Mouse (Mus musculus) limb, embryonic 14.5 days (tissue): ENCODE measurements at regions not wholly inside any gene's neighbourhood (a gene's known extent, or its start where the extent isn't known, plus 50 kb on each side); places are given as distances from the start of the nearest gene placed in this dataset.

Source experiments
- ATAC-seq: fragments of 200-750 bp; cut with Nextera tagmentation; 2 replicates; pipeline ENCODE4 v1.8.0; 2017; ENCODE audit warnings: low read depth, moderate number of reproducible peaks, moderate TSS enrichment; ENCODE audit not compliant: low FRiP score
- DNase-seq: peaks from one replicate; pipeline ENCODE4 v3.0.0-alpha.2; 2015; ENCODE audit warnings: low spot score
- H3K27ac ChIP-seq: fragments of 300-500 bp; sonication (generic); replicated peaks from 2 replicates; pipeline ENCODE4 v1.5.1; 2014; ENCODE audit warnings: low read depth, mild to moderate bottlenecking, low read length, moderate library complexity, mixed read lengths
- H3K27me3 ChIP-seq: fragments of 300-500 bp; sonication (generic); 2 replicates; pipeline ENCODE4 v1.6.1; 2014; ENCODE audit warnings: low read length, mixed read lengths; ENCODE audit not compliant: control insufficient read depth, insufficient read depth
- H3K36me3 ChIP-seq: fragments of 300-500 bp; sonication (generic); 2 replicates; pipeline ENCODE4 v1.6.1; 2014; ENCODE audit warnings: mild to moderate bottlenecking, low read length, moderate library complexity, mixed read lengths; ENCODE audit not compliant: control insufficient read depth, insufficient read depth
- H3K4me1 ChIP-seq: fragments of 300-500 bp; sonication (generic); 2 replicates; pipeline ENCODE4 v1.6.1; 2014; ENCODE audit warnings: antibody characterized with exemption, low read length, mixed read lengths; ENCODE audit not compliant: control insufficient read depth, insufficient read depth
- H3K4me2 ChIP-seq: fragments of 300-500 bp; sonication (generic); replicated peaks from 2 replicates; pipeline ENCODE4 v1.6.1; 2014; ENCODE audit warnings: low read depth, mild to moderate bottlenecking, low read length, moderate library complexity; ENCODE audit not compliant: severe bottlenecking
- H3K4me3 ChIP-seq: fragments of 300-500 bp; sonication (generic); replicated peaks from 2 replicates; pipeline ENCODE4 v1.5.1; 2014; ENCODE audit warnings: low read length
- H3K9ac ChIP-seq: fragments of 300-500 bp; sonication (generic); 2 replicates; pipeline ENCODE4 v1.6.1; 2014; ENCODE audit warnings: mild to moderate bottlenecking, low read depth, low read length, moderate library complexity; ENCODE audit not compliant: severe bottlenecking
- H3K9me3 ChIP-seq: fragments of 300-500 bp; sonication (generic); 2 replicates; pipeline ENCODE4 v1.6.1; 2016; ENCODE audit warnings: low read length; ENCODE audit not compliant: control insufficient read depth
- POLR2A ChIP-seq: fragments of 200-500 bp; IDR thresholded peaks from 2 replicates; pipeline ENCODE4 v1.8.0; 2012; ENCODE audit warnings: inconsistent platforms, mild to moderate bottlenecking, moderate library complexity, borderline replicate concordance; ENCODE audit not compliant: insufficient read depth, insufficient read length; ENCODE audit errors: extremely low read depth
- WGBS: fragments of 180-500 bp; shearing (Covaris S2); extraction: QIAGEN DNeasy Blood & Tissue Kit; methylation state at CpG from one replicate; pipeline ENCODE4 v1.1.7; 2014; 5-methylcytosine and 5-hydroxymethylcytosine counted together

DNA sequence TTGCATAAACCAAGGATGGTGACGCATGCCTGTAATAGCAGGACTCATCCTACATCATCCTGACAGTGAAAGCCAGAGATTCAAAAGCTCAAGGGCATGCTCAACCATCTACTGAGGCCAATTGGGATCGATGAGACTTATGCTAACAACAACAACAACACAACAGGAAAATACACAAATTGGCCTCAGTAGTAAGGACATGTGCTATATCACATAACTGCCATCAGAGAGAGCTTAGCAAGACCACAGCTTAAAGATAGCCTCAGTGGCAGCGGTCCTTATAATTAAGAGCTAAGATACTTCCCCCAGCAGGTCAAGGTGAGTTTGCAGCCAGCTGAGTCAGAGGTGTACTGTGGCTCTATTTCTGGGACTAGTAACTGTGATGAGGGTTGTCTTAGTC, 102.0 kb upstream of the Fhl2 start:
- 84% methylated on average over 3 of the region's 3 CpGs for WGBS
- H3K4me3 ChIP-seq, result no peak overlapping the region
- peaks cover 6% of the 10 kb centered on the region; the same call in 1 of the 2 replicates for H3K4me1 ChIP-seq
- no peaks in the 10 kb centered on the region for H3K9me3 ChIP-seq
- H3K4me2 ChIP-seq, result no peak overlapping the region
- DNase-seq (no peak), ATAC-seq (no peak)
- no peaks in the 10 kb centered on the region for H3K27me3 ChIP-seq
- H3K36me3 ChIP-seq, result no peaks in the 10 kb centered on the region
- H3K27ac ChIP-seq, result no peak overlapping the region
- H3K9ac ChIP-seq, result no peak overlapping the region
- no peak for TF ChIP-seq POLR2A

DNA sequence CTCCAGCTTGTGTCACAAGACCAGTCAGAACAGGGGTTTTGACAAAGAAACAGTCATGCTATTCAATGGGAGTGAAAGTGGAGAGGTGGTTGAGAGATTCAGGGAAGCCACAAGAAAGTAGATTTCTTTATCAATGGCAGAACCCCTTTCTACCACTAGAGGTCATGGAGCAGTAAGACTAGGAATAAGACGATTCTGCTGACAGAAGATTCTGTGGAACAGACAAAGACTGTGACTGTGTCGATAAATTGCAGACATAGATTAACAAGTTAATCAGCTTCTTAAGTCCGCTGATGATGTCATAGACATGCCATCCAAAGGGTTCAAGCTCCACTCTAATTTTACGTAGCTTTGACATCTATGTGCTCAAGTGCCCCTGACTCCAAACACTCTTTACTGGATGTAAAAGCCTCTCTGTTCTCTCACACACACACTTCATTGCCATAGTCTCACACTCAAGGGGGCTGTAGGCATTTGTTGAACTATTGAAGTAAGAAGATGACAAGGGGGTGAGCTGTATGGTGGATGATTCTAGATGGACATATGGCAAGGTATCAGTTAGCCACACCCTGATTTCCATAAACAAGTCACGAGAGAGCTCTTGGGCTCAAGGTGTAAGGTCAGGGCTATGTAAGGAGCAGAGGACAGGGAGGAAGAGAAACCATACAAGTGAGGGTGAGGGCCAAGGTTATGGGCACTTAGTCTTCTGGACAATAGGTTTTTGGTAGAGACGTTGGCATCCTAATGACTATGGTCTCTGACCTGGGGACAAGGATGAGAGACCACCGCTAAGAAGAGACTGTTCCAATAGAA, 102.9 kb upstream of the Fhl2 start:
- DNase-seq, result peak; percentile 85
- 56% methylated on average over 7 of the region's 7 CpGs for WGBS
- no peaks in the 10 kb centered on the region for H3K27me3 ChIP-seq
- no peak for TF ChIP-seq POLR2A
- ATAC-seq, result peak; percentile 50; the same call in 1 of the 2 replicates
- H3K4me1 ChIP-seq, result peaks cover 6% of the 10 kb centered on the region; the same call in 1 of the 2 replicates
- no peak overlapping the region for H3K4me3 ChIP-seq
- no peak overlapping the region for H3K27ac ChIP-seq
- H3K36me3 ChIP-seq, result no peaks in the 10 kb centered on the region
- no peaks in the 10 kb centered on the region for H3K9me3 ChIP-seq
- no peak overlapping the region for H3K9ac ChIP-seq
- H3K4me2 ChIP-seq, result no peak overlapping the region

DNA sequence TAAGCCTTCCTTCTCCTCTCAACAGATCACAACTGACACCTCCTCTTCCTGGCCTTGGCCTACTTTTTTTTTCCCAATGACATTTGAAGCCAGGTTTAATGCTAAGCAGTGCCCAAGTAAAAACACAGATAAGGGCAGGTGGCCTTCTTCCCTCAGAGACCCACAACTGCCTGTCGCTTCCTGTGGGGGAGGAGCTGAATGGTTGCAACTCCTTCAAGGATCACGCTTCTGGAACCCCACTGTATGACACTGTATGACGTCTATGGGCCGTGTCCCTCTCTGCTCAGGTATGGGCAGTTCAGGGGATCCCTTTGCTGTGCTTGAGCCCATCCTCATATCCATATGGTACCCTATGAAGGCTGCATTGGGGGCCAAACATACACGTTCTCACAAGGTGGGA, 103.9 kb upstream of the Fhl2 start:
- Histone ChIP-seq H3K36me3 (no peaks in the 10 kb centered on the region), H3K4me2 (no peak overlapping the region), H3K27me3 (no peaks in the 10 kb centered on the region), H3K4me3 (no peak overlapping the region), H3K4me1 (peaks cover 7% of the 10 kb centered on the region; the same call in 1 of the 2 replicates), H3K27ac (no peak overlapping the region), H3K9ac (no peak overlapping the region), H3K9me3 (no peaks in the 10 kb centered on the region)
- DNase-seq (no peak), ATAC-seq (no peak)
- no peak for TF ChIP-seq POLR2A
- WGBS, result 70% methylated on average over 5 of the region's 5 CpGs

DNA sequence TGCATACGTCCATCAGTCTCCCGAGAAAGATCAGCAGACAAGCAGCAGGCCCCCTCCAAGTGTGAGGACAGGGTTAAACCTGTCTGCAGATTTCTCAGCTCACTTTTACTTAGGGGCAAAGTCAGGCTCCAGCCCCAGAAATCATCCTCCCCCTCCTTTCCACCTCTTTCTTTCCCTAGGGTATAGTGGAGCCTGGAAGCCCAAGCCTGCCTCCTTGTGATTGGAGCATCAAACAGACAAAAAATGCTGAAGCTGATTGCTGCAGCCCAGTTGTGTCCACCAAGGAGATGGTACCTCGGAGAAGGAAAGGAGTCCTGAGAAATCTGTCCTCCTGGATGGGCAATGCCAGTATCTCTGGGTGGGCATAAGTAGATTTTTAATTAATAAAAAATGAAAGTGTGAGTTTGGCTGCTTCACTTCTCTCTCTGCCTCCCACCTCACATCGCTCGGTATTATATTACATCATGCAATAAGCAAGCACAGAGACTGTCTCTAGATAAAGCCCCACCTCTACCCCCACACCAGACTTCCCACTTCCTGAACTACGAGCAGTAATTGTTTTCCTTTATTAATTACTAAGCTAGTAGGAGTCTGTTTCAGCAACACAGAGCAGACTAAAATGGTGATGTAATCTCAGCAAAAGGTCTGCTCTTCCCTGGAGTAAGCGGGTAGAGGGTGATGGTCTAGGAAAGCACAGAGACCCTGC, 105.2 kb upstream of the Fhl2 start:
- no peak overlapping the region for H3K4me2 ChIP-seq
- no peak for TF ChIP-seq POLR2A
- no peaks in the 10 kb centered on the region for H3K27me3 ChIP-seq
- peaks cover 7% of the 10 kb centered on the region; the same call in 1 of the 2 replicates for H3K4me1 ChIP-seq
- WGBS, result 55% methylated on average over 7 of the region's 7 CpGs
- H3K36me3 ChIP-seq, result no peaks in the 10 kb centered on the region
- H3K4me3 ChIP-seq, result no peak overlapping the region
- ATAC-seq (0 out of 2 replicates have a peak, but pooled peaks have one; percentile 11), DNase-seq (no peak)
- H3K27ac ChIP-seq, result no peak overlapping the region
- no peaks in the 10 kb centered on the region for H3K9me3 ChIP-seq
- no peak overlapping the region for H3K9ac ChIP-seq

- Histone ChIP-seq H3K9me3 (no peaks in the 10 kb centered on the region), H3K9ac (no peak overlapping the region), H3K36me3 (no peaks in the 10 kb centered on the region), H3K4me2 (no peak overlapping the region), H3K4me1 (peaks cover 7% of the 10 kb centered on the region; the same call in 1 of the 2 replicates), H3K4me3 (no peak overlapping the region), H3K27me3 (no peaks in the 10 kb centered on the region), H3K27ac (no peak overlapping the region)
- WGBS, result 82% methylated on average over 7 of the region's 7 CpGs
- DNase-seq, result no peak
- TF ChIP-seq POLR2A, result no peak
- ATAC-seq, result no peak
Observed at GRCm38 (mm10) chr1:43302657-43303056, 105.9 kb upstream of the Fhl2 start.
